In the genomic region with DNA sequence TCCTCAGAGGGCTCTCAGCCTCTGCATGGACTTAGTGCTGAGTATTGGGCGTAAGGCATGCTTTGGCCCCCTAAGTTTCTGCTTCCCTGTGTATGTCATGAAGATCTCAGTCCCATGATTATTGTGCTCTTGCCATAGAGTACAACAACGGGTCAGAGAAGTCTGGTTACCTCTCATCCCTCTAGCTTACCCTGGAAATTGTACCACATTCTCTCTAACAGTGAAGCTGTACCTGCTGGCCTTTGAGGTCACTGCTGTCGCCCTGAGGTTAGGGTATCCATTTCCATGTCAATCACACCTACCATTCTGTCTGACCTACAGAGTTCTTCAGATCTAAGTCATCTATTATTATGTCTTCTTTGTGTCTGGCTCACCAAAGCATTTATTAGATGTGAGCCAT, we compare ENCODE assay signal across 14 mouse cellular contexts.
A peak's percentile ranks its signal among the peaks of the same experiment; 100 is the strongest.
DNase-seq lines count a peak whose midpoint lies in the region; ATAC-seq lines count a peak whose summit lies in the region.
"Had no signal": no experiment of that assay in that cellular context is flagged by ENCODE, and none has a peak within 500 bp of the region (broad histone marks: within the 10 kb centered on the region; RNA-seq: fewer than 3 reads in every experiment).

No protein-coding gene starts in this region.

- no peak overlapping the region for H3K27ac ChIP-seq in heart, embryonic 14.5 days (replicated peaks in 1 of 2; ENCODE audit: control insufficient read depth in 1 of 2, insufficient read depth in 1 of 2, low read depth in 2 of 2, low read length in 2 of 2)
- no peak overlapping the region for H3K27ac ChIP-seq in midbrain, embryonic 12.5 days (replicated peaks)
- H3K27ac ChIP-seq in midbrain, embryonic 15.5 days, result no peak overlapping the region
- no peak overlapping the region for H3K27ac ChIP-seq in liver, embryonic 11.5 days (ENCODE audit: low read depth, low read length)

- intact Hi-C loops in heart, postnatal 25 days (cut with DNase I), result no loop called here

- DNase-seq in heart, postnatal 25 days (ENCODE audit: low spot score), result no peak
- DNase-seq in liver, embryonic 11.5 days (ENCODE audit: low spot score), result no peak
- DNase-seq in yolk sac, embryonic 10.5 days (ENCODE audit: low spot score), result peak; percentile 36
- DNase-seq in testis, postnatal 10 days (ENCODE audit: low spot score), result no peak
- DNase-seq: adrenal gland, postnatal 14 days; embryo, embryonic 11 days; left cerebral cortex, postnatal 4 days; right cerebral cortex, postnatal 14 days had no signal

- ATAC-seq in heart, embryonic 14.5 days (ENCODE audit: insufficient number of reproducible peaks, insufficient read depth, low FRiP score, low read depth), result 0 out of 2 replicates have a peak, but pooled peaks have one; percentile 11
- peak; percentile 11 for ATAC-seq in midbrain, embryonic 12.5 days (ENCODE audit: low FRiP score, low read depth)
- no peak for ATAC-seq in midbrain, embryonic 15.5 days (replicated peaks)
- ATAC-seq in liver, embryonic 11.5 days (replicated peaks; ENCODE audit: low FRiP score), result peak; percentile 17
- ATAC-seq: CD4-positive, CD25-positive, alpha-beta regulatory T cell, adult 4 months; intestine, postnatal 0 days had no signal

- no peaks in the 10 kb centered on the region for H3K27me3 ChIP-seq in heart, embryonic 14.5 days (ENCODE audit: control insufficient read depth, insufficient read depth, low read length)
- no peaks in the 10 kb centered on the region for H3K27me3 ChIP-seq in midbrain, embryonic 12.5 days
- H3K27me3 ChIP-seq in midbrain, embryonic 15.5 days (replicated peaks), result no peaks in the 10 kb centered on the region
- H3K27me3 ChIP-seq in liver, embryonic 11.5 days (replicated peaks; ENCODE audit: control insufficient read depth, insufficient read depth, low read length), result no peaks in the 10 kb centered on the region
- H3K27me3 ChIP-seq: Patski had no signal

- H3K36me3 ChIP-seq in heart, embryonic 14.5 days (ENCODE audit: control insufficient read depth, insufficient read depth, low read length), result no peaks in the 10 kb centered on the region
- no peaks in the 10 kb centered on the region for H3K36me3 ChIP-seq in midbrain, embryonic 12.5 days
- no peaks in the 10 kb centered on the region for H3K36me3 ChIP-seq in midbrain, embryonic 15.5 days (replicated peaks)
- H3K36me3 ChIP-seq in liver, embryonic 11.5 days (ENCODE audit: control insufficient read depth, insufficient read depth, low read length), result no peaks in the 10 kb centered on the region

- no peak overlapping the region for H3K4me2 ChIP-seq in heart, embryonic 14.5 days (ENCODE audit: low read length)
- H3K4me2 ChIP-seq in midbrain, embryonic 12.5 days (replicated peaks), result no peak overlapping the region
- no peak overlapping the region for H3K4me2 ChIP-seq in midbrain, embryonic 15.5 days
- no peak overlapping the region for H3K4me2 ChIP-seq in liver, embryonic 11.5 days

- H3K4me1 ChIP-seq in heart, embryonic 14.5 days (ENCODE audit: control insufficient read depth in 2 of 2, insufficient read depth in 2 of 2, low read length in 2 of 2), result no peaks in the 10 kb centered on the region
- H3K4me1 ChIP-seq in midbrain, embryonic 12.5 days, result no peaks in the 10 kb centered on the region
- H3K4me1 ChIP-seq in midbrain, embryonic 15.5 days, result no peaks in the 10 kb centered on the region
- no peaks in the 10 kb centered on the region for H3K4me1 ChIP-seq in liver, embryonic 11.5 days (replicated peaks; ENCODE audit: control insufficient read depth, insufficient read depth, low read length)

- 38% methylated on average over 3 of the region's 3 CpGs for WGBS in heart, embryonic 14.5 days
- 48% methylated on average over 3 of the region's 3 CpGs for WGBS in midbrain, embryonic 12.5 days
- 50% methylated on average over 3 of the region's 3 CpGs for WGBS in midbrain, embryonic 15.5 days
- 38% methylated on average over 3 of the region's 3 CpGs for WGBS in liver, embryonic 11.5 days

- peaks cover 48% of the 10 kb centered on the region for H3K9me3 ChIP-seq in heart, embryonic 14.5 days (ENCODE audit: control insufficient read depth, low read length)
- peaks cover 61% of the 10 kb centered on the region for H3K9me3 ChIP-seq in midbrain, embryonic 12.5 days
- H3K9me3 ChIP-seq in midbrain, embryonic 15.5 days, result peaks cover 41% of the 10 kb centered on the region
- H3K9me3 ChIP-seq in liver, embryonic 11.5 days (ENCODE audit: control insufficient read depth, low read length), result peaks cover 33% of the 10 kb centered on the region

- H3K4me3 ChIP-seq in heart, embryonic 14.5 days (ENCODE audit: control insufficient read depth in 1 of 2, insufficient read depth in 1 of 2, low read depth in 1 of 2, low read length in 2 of 2), result no peak overlapping the region
- no peak overlapping the region for H3K4me3 ChIP-seq in midbrain, embryonic 12.5 days
- no peak overlapping the region for H3K4me3 ChIP-seq in midbrain, embryonic 15.5 days
- H3K4me3 ChIP-seq in liver, embryonic 11.5 days (ENCODE audit: low read depth, low read length), result no peak overlapping the region

- H3K9ac ChIP-seq in heart, embryonic 14.5 days (ENCODE audit: low read length), result no peak overlapping the region
- no peak overlapping the region for H3K9ac ChIP-seq in midbrain, embryonic 12.5 days (replicated peaks)
- no peak overlapping the region for H3K9ac ChIP-seq in midbrain, embryonic 15.5 days
- H3K9ac ChIP-seq in liver, embryonic 11.5 days (ENCODE audit: low read depth, low read length), result no peak overlapping the region
